Mouse (Mus musculus) left cerebral cortex, postnatal 25 days (tissue): ENCODE data around the gene Apex1. TPM values are rescaled to one million over a fixed set of nuclear protein-coding genes. Genes with fewer than 3 reads are reported as not detected.
"Not testable (repeated sequence)": the region's sequence is repeated elsewhere in the genome, so short reads cannot be mapped to it uniquely, and the experiment has no call there.

Experiments
- DNase-seq, 2 experiments: peaks; one replicate each; pipeline ENCODE4 v3.0.0; 2022; ENCODE audit warnings: low spot score in 2 of 2, mixed read lengths in 1 of 2
- intact Hi-C: fragments of 180-260 bp; cut with DNase I; formaldehyde crosslinking; loops from one replicate; pipeline ENCODE4 v1.15.1; 2025
- total RNA-seq, 2 experiments: library from RNA; stranded (reverse); gene quantifications; 2 replicates each; pipeline ENCODE4 v1.2.3; 2021

Apex1 gene
- total RNA-seq, 2 experiments from 2014 or later = 51.7 to 55.9 TPM

DNA sequence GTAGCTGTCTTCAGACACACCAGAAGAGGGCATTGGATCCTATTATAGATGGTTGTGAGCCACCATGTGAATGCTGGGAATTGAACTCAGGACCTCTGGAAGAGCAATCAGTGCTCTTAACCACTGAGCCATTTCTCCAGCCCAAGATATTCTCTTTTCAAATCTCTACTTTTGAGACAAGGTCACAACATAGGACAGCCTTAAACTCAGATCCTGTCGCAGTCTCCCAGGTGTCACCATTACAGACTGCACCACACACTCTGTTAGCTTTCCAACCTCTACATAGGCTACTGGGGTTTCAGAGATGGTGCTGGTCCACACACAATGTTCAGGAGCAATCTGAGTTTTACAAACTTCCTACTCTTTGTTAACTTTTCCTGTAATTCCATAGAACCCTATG lies 1.3 kb upstream of the Apex1 start:
- intact Hi-C loops, DNase-seq: not testable (repeated sequence)

DNA sequence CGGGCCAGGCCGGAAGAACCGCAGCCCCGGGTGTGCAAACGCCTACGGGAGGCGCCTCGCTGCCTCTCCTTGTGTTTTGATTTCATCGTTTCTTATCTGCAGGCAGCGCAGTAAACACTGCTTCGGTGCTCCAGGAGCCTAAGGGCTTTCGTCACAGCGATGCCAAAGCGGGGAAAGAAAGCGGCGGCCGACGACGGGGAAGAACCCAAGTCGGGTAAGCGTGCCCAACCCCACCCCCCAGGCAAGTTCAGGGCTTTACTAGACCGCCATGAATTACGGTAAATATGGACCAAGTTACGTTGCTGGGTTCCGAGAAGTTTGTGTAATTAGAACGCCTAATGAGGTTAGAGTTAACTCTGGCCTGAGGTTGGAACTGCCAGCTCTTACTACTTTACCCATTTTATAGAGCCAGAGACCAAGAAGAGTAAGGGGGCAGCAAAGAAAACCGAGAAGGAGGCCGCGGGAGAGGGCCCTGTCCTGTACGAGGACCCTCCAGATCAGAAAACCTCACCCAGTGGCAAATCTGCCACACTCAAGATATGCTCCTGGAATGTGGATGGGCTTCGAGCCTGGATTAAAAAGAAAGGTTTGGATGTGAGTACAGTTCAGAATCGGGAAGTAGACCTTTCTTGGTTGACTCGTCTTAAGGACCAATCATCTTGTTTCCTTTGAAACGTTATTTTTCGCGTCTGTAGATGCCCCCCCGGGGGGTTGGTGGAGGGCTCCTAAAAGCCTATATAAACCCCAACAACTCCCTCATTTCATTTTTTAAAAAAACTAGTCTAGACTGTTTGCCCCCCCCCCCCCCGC lies 548 bp downstream of the Apex1 start:
- intact Hi-C loops = loop anchor here (2.0 kb wide), 1 partner anchor 137 kb away; no protein-coding TSS in a partner anchor
- peak in 1 of 2 experiments; percentile 28 for DNase-seq

DNA sequence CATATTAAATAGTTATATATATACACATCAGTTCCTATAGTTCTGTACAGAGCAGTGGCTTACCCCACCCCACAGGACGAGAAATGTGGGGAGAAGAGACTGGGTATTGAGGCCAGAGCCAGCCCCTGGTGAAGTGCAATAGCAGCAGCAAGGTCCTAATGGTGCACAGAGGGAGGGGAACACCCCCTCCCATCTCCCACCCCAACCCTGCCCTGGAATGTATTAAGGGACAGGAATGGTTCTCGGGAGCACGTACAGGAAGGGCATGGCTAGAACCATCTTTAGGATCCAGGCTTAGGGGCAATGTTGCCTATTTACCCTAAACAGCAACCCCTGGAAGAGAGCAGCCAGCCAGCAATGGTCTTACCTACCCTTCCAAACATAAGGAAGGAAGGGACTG lies 2.6 kb downstream of the Apex1 start:
- intact Hi-C loops = loop anchor here (1.0 kb wide), 1 partner anchor 162 kb away; no protein-coding TSS in a partner anchor
- DNase-seq = no peak

DNA sequence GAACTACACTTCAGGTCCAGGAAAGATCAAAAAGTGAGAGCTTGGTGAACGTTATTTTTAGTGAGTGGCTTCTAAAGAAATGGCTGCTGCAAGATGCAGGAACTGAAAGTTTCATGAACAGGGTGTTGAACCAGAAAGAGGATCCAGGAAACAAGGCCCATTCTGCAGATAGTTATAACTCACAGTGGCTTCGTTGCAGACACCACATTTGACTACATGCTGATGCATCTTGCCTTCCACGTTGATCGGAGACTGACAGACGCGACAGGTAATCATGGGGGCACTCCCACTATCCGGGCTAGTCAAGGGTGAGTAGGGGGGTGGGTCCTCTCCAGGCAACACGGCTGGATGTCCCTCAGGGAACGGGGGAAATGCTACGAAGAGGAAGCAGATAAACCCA lies 5.2 kb downstream of the Apex1 start:
- DNase-seq = peak in 1 of 2 experiments; percentile 25
- intact Hi-C loops = loop anchor here (5.0 to 10.0 kb wide), 2 partner anchors 123 to 965 kb away; partner anchors contain the start of genes Ccnb1ip1, Parp2 and Slc39a2

DNA sequence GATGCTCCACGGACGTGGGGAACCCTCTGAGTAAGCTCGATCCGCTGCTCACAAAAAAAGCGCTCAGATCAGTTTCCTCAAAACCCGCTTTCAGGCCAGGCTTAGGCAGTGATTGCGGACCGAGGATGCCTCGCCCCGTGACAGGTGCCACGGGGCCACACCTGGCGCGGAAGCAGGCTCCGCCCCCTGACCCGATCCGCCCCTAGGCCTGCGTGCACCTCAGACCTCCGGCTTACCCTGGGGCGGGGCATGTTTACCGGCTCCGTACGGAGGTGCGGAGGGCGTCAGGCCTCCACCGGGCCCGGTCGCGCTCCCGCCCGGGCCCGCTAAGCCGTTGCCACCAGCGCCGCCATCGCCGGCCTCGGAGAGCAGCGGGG lies 5.6 kb downstream of the Apex1 start:
- no peak for DNase-seq
- intact Hi-C loops = loop anchor here (5.0 to 10.0 kb wide), 2 partner anchors 123 to 964 kb away; partner anchors contain the start of genes Ccnb1ip1, Parp2 and Slc39a2

DNA sequence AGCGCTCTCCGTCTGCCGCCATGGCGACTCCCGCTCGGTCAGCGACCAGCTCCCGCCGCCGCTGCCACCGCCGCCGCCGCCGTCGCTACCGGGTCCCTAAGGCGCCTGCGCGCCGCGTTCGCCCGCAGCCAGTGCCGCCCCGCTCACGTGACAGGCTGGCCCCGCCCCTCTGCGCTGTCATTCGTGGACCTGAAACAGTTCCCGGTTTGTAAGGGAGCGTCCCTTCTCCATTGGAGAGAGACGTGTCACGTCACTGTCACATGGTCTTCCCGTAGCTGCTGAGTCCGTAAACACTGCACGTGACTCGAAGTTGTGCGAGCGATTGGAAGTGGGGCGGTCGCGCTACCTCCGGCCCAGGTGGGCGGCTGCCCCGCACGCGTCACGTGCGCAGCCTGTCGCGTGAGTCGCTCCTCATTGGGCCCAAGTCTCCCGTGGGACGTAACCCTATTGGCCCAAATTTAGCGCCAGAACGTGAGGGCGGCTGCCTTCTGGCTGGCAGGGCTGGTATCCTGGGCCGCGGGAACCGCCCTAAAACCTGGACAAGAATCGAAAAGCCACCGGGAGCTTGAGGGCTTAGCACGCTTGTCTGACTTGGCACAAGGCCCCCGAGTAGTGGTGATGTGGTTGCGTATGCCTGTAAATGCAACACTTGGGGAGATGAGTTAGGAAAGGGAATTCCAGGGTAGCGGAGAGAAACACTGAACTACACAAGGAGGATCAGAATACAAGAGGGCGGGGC lies 6.2 kb downstream of the Apex1 start, which contains the start of the genes Pip4p1 and Pnp:
Gene Pip4p1, minus strand, starts transcription at position 103 of the 739 bp plus-strand sequence.
Gene Pnp, plus strand, starts transcription at position 329 of the 739 bp plus-strand sequence.
- intact Hi-C loops = loop anchor here (5.0 to 10.0 kb wide), 2 partner anchors 124 to 964 kb away; partner anchors contain the start of genes Ccnb1ip1, Parp2 and Slc39a2
- peak; percentile 99 to 100 for DNase-seq

DNA sequence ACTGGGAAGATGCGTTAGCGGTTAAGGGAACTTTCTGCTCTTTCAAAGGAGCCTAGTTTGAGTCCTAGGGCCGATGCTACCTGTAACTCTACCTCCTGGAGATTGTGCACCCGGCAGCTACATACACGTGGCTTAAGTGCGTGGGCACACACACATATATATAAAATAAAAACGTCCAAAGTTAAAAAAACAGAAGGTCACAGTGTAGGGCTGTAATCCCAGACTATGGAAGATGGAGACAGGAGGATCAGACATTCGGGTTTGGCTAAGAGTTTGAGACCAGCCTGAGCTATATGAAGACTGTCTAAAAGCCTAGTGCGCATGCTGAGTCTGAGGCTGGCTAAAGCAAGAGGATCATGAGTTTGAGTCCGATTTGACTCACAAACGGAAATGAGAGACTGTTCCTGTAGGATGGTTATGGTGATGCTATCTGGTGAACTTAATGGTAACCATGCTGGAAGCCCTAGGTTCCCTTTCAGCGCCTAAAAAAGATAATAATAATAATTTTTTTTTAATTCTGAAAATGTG lies 6.8 kb downstream of the Apex1 start:
- intact Hi-C loops = loop anchor here (5.0 to 10.0 kb wide), 2 partner anchors 124 to 963 kb away; partner anchors contain the start of genes Ccnb1ip1, Parp2 and Slc39a2
- DNase-seq = no peak

DNA sequence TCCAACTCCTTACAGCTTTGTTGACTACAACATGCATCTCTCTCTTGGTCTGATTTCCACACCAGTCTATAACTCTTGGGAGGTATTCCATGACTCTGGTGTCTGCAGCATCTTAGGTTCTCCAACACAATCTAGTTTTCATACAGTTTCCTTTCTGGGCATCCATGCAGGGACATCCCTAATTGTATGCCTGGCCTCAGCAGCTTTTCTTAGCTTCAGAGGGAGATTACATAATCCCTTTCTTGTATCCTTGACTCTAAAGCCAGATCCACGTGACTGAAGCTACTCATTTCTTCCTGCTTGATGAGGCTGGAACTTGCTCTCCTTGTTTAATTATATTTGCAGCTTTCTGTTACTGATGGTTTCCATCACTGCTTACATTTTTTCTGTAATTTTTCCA lies 11.9 kb downstream of the Apex1 start:
- DNase-seq = no peak
- intact Hi-C loops = loop anchor here (10.0 kb wide), 1 partner anchor 958 kb away; the partner anchor contains the start of gene Slc39a2

DNA sequence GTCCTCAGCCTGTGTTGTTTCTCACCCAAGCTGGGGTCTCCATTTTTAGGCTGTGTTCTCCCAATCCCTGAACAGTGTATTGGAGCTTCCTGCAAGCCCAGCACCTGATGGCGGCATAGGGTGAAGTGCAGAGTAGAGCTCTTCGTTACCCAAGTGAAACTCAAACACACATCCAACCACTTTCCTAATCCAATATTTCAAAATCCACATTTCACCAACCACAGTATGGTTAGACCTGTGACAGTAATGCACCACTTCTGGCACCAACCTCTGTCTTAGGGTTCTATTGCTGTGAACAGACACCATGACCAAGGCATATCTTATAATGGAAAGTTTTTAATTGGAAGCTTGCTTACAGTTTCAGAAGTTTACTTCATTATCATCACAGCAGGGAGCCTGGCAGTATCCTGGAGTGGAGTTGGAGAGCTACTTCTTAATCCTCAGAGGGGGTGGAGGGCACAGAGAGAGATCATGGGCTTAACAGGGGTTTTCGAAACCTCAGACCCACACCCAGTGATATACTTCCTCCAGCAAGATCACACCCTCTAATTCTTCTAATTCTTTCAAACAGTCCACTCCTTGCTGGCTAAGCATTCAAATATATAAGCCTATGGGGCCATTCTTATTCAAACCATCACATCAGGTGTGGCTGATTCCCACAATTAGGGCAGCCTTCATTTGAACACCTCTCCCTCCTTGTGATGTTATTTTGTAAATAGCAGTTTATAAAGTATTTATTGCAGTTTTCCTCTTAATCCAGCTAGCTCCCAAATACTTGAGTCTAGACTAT lies 13.5 kb downstream of the Apex1 start:
- DNase-seq = no peak
- intact Hi-C loops = loop anchor here (10.0 kb wide), 1 partner anchor 956 kb away; the partner anchor contains the start of gene Slc39a2

DNA sequence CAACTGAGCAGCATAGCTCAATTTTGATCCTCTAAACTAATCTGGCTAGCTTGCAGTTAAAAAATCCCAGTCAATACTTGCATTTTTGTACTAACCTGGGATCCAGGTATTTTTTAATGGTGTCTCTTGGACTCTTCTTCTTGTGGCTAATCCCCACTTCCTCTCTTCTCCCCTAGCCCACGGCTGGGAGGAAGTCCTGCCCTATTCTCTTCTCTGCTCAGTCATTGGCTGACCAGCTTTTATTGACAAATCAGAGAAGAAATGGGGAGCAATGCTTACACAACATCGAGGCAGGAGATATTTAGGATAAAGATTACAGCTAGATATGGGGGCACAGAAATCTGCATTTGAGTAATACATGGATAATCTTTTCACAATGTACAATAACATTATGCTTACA lies 14.2 kb downstream of the Apex1 start:
- intact Hi-C loops = loop anchor here (10.0 kb wide), 1 partner anchor 956 kb away; the partner anchor contains the start of gene Slc39a2
- no peak for DNase-seq

DNA sequence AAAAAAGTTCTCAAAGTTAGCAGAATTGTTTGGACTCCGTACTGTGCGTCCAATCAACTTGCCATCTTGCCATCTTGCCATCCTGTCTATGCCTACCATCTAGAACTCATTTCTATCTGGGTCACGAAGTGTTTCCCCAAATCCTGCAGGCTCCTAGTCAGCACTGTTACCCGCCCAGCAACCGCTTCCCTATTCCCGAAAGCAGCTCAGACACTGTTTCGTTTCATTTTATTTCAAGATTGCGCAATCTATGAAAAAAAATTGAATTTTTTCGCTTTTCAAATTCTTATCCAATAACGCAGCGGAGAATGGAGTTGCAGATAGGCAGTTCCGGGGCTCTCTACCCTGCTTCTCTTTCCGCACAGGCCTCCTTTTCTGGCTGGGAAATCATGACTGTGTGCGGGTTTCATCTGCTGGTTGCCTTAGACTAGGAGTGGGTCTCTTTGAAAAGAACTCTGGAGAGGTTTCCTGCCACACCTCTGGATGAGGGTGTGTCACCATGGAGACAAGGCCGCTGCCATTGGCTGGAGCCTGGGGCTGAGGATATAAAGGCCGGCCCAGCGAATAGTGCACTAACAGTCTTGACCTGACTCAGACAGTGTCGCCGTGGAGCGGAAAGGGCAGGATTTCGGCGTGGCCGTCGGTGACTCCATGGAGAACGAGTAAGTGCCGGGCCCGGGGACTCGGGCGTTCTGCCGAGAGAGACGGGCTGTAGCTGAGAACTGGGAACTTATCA lies 19.3 kb downstream of the Apex1 start, which contains the start of gene Gm49342:
Gene Gm49342, plus strand, starts transcription at position 586 of the 736 bp plus-strand sequence.
- intact Hi-C loops = no loop called here

DNA sequence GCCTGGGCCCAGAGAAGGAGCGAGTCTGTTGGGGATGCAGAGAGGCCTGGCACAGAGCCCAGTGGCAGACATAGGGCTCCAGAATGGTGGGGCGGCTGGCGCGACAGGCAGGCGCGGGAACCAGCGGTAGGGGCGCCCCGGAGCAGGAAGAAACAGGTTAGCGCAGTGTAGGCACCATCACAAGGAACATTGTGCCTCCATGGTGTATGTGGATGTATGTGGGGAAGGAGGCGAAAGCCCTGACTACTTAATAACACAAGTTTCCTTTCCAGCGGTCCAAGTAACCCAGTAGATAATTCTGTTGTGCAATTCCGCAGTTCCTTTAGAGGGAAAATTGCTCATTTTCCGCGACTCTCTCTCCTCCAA lies 19.9 kb downstream of the Apex1 start:
- DNase-seq, intact Hi-C loops: not testable (repeated sequence)

More for the DNA sequence above, 19.3 kb downstream of the Apex1 start, which contains the start of gene Gm49342:
- DNase-seq = peak; percentile 85 to 91

DNA sequence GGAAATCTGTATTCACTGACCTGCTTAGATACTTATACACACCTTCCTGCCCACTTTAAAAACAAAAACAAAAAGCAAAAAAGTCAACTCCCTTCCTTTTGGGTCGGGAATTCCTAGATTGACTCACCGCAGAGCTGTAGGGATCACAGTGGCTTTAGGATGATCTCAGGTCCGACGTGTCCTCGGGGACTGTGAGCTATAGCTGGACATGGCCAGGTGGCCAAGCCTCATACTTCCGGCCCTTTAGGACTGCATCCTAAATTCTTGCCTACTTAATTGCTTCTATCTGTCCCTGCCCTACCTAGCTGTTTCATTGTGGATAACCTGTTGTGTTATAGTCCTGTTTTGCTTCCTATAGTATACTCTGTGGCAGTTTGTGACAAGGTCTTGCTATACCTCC lies 20.3 kb downstream of the Apex1 start:
- DNase-seq, intact Hi-C loops: not testable (repeated sequence)

DNA sequence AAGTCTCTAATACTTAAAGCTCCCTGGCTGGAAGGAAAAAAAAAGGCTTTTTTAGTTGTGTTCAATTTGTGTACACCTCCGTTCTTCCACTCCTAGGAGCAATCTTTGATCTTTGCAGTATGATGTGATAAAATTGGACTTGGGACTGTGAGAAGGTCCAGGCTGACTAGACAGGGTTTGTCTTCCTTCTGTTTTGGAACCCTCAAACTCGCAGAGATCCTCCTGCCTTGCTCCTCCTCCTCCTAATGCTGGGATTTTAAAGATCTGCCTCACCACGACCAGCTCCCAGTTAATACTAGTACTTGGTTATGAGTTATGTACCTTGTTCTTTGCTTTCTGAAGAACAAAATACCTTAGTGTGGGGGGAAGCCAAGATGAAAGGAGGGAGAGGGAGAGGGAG lies 20.8 kb downstream of the Apex1 start:
- DNase-seq, intact Hi-C loops: not testable (repeated sequence)

DNA sequence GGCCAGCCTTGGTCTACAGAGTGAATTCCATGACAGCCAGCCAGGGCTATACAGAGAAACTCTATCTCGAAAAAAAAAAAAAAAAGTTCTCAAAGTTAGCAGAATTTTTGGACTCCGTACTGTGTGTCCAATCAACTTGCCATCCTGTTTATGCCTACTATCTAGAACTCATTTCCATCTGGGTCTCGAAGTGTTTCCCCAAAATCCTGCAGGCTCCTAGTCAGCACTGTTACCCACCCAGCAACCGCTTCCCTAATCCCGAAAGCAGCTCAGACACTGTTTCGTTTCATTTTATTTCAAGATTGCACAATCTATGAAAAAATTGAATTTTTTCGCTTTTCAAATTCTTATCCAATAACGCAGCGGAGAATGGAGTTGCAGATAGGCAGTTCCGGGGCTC lies 30.7 kb downstream of the Apex1 start:
- intact Hi-C loops = no loop called here
- no peak for DNase-seq

DNA sequence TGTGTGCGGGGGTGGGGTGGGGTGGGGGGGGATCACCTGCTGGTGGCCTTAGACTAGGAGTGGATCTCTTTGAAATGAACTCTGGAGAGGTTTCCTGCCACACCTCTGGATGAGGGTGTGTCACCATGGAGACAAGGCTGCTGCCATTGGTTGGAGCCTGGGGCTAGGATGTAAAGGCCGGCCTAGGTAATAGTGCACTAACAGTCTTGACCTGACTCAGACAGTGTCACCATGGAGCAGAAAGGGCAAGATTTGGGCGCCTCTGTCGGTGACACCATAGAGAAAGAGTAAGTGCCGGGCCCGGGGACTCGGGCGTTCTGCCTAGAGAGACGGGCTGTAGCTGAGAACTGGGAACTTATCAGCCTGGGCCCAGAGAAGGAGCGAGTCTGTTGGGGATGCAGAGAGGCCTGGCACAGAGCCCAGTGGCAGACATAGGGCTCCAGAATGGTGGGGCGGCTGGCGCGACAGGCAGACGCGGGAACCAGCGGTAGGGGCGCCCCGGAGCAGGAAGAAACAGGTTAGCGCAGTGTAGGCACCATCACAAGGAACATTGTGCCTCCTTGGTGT lies 31.3 kb downstream of the Apex1 start, which contains the start of gene Pnp2:
Gene Pnp2, plus strand, starts transcription at position 51 of the 567 bp plus-strand sequence.
- intact Hi-C loops = not testable (repeated sequence)
- DNase-seq = peak; percentile 41 to 46

DNA sequence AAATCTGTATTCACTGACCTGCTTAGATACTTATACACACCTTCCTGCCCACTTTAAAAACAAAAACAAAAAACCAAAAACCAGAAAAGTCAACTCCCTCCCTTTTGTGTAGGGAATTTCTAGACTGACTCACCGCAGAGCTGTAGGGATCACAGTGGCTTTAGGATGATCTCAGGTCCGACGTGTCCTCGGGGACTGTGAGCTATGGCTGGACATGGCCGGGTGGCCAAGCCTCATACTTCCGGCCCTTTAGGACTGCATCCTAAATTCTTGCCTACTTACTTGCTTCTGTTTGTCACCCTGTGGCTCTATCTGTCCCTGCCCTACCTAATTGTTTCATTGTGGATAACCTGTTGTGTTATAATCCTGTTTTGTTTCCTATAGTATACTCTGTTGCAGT lies 32.0 kb downstream of the Apex1 start:
- DNase-seq, intact Hi-C loops: not testable (repeated sequence)

DNA sequence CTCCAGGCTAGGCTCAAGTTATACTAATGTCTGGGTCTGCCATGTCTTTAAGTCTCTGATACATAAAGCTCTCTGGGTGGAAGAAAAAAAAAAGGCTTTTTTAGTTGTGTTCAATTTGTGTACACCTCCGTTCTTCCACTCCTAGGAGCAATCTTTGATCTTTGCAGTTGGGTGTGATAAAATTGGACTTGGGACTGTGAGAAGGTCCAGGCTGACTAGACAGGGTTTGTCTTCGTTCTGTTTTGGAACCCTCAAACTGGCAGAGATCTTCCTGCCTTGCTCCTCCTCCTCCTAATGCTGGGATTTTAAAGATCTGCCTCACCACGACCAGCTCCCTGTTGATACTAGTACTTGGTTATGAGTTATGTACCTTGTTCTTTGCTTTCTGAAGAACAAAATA lies 32.4 kb downstream of the Apex1 start:
- DNase-seq, intact Hi-C loops: not testable (repeated sequence)
